Mouse (Mus musculus) MEL (cell line): ENCODE results near the gene Olfr1393. TPM values are rescaled to one million over a fixed set of nuclear protein-coding genes. Genes with fewer than 3 reads are reported as not detected.

ENCODE experiments used
- DNase-seq: peaks from one replicate; pipeline ENCODE4 v3.0.0; 2011; ENCODE audit warnings: low read depth, low spot score
- H3K27ac ChIP-seq: 2 replicates; pipeline ENCODE4 v1.5.1; 2012; ENCODE audit warnings: low read depth, mild to moderate bottlenecking, control low read depth, low read length, moderate library complexity; ENCODE audit not compliant: control insufficient read depth
- H3K27me3 ChIP-seq, 2 experiments: fragments of 150-350 bp in 1 of 2; sonication (generic) in 1 of 2; 2 replicates each; pipeline ENCODE4 v1.6.1; 2012; ENCODE audit warnings: low read length in 2 of 2, mild to moderate bottlenecking in 2 of 2, improper control_type of control experiment in 1 of 2, moderate library complexity in 1 of 2; ENCODE audit not compliant: insufficient read depth in 2 of 2, control insufficient read depth in 1 of 2
- H3K36me3 ChIP-seq, 2 experiments: 2 replicates each; pipeline ENCODE4 v1.6.1; 2012 to 2014; ENCODE audit warnings: low read length in 2 of 2, improper control_type of control experiment in 1 of 2, inconsistent platforms in 1 of 2, mild to moderate bottlenecking in 1 of 2; ENCODE audit not compliant: insufficient read depth in 2 of 2, control insufficient read depth in 1 of 2
- H3K4me1 ChIP-seq, 2 experiments: fragments of 150-350 bp in 1 of 2; sonication (generic) in 1 of 2; 2 replicates each; pipeline ENCODE4 v1.6.1; 2012; ENCODE audit warnings: low read length in 2 of 2, improper control_type of control experiment in 1 of 2, mild to moderate bottlenecking in 1 of 2; ENCODE audit not compliant: insufficient read depth in 2 of 2, control insufficient read depth in 1 of 2
- H3K4me3 ChIP-seq, 2 experiments: fragments of 150-350 bp in 1 of 2; sonication (generic) in 1 of 2; 2 replicates each; pipeline ENCODE4 v1.5.1; 2012; ENCODE audit warnings: low read depth in 2 of 2, low read length in 2 of 2, mild to moderate bottlenecking in 2 of 2, moderate library complexity in 2 of 2, control low read depth in 1 of 2, improper control_type of control experiment in 1 of 2; ENCODE audit not compliant: control insufficient read depth in 1 of 2, insufficient read depth in 1 of 2
- H3K79me2 ChIP-seq: 2 replicates; pipeline ENCODE4 v1.6.1; 2012; ENCODE audit warnings: mild to moderate bottlenecking, low read length, moderate library complexity; ENCODE audit not compliant: control insufficient read depth, poor library complexity, insufficient read depth
- H3K9ac ChIP-seq: 2 replicates; pipeline ENCODE4 v1.6.1; 2012; ENCODE audit warnings: low read depth, mild to moderate bottlenecking, control low read depth, low read length, moderate library complexity; ENCODE audit not compliant: control insufficient read depth, poor library complexity, severe bottlenecking
- H3K9me3 ChIP-seq: fragments of 150-350 bp; sonication (generic); replicated peaks from 2 replicates; pipeline ENCODE4 v1.6.1; 2012; ENCODE audit warnings: mild to moderate bottlenecking, low read length, improper control_type of control experiment, moderate library complexity; ENCODE audit not compliant: insufficient read depth
- BHLHE40 ChIP-seq: IDR thresholded peaks from 2 replicates; pipeline ENCODE4 v1.6.1; 2012; ENCODE audit warnings: low read depth, mild to moderate bottlenecking, inconsistent platforms, low read length, improper control_type of control experiment, borderline replicate concordance
- CHD2 ChIP-seq: IDR thresholded peaks from 2 replicates; pipeline ENCODE4 v1.6.1; 2011; ENCODE audit warnings: low read length, improper control_type of control experiment
- CTCF ChIP-seq, 3 experiments: IDR thresholded peaks in 2 of 3; conservative IDR thresholded peaks in 1 of 3; 2 replicates each; pipeline ENCODE4 v1.5.1; 2011 to 2012; ENCODE audit warnings: low read length in 3 of 3, low read depth in 2 of 3, mild to moderate bottlenecking in 2 of 3, improper control_type of control experiment in 1 of 3, inconsistent platforms in 1 of 3, mixed read lengths in 1 of 3, moderate library complexity in 1 of 3; ENCODE audit not compliant: control insufficient read depth in 1 of 3, insufficient read depth in 1 of 3, poor library complexity in 1 of 3, severe bottlenecking in 1 of 3
- EP300 ChIP-seq, 2 experiments: IDR thresholded peaks; 2 replicates each; pipeline ENCODE4 v1.6.1; 2011; ENCODE audit warnings: improper control_type of control experiment in 2 of 2, low read length in 2 of 2, low read depth in 1 of 2, mild to moderate bottlenecking in 1 of 2
- ETS1 ChIP-seq: IDR thresholded peaks from 2 replicates; pipeline ENCODE4 v1.6.1; 2012; ENCODE audit warnings: low read depth, mild to moderate bottlenecking, inconsistent platforms, low read length, improper control_type of control experiment, moderate library complexity
- GATA1 ChIP-seq: IDR thresholded peaks from 2 replicates; pipeline ENCODE4 v1.6.1; 2011; ENCODE audit warnings: low read depth, low read length, improper control_type of control experiment
- JUND ChIP-seq: IDR thresholded peaks from 2 replicates; pipeline ENCODE4 v1.6.1; 2011; ENCODE audit warnings: low read depth, mild to moderate bottlenecking, improper control_type of control experiment, low read length
- KAT2A ChIP-seq: conservative IDR thresholded peaks from 2 replicates; pipeline ENCODE4 v1.6.1; 2012; ENCODE audit warnings: low read depth, low read length, improper control_type of control experiment, inconsistent platforms
- MAX ChIP-seq: IDR thresholded peaks from 2 replicates; pipeline ENCODE4 v1.6.1; 2011; ENCODE audit warnings: low read length, improper control_type of control experiment
- MEF2A ChIP-seq: IDR thresholded peaks from 2 replicates; pipeline ENCODE4 v1.6.1; 2014; ENCODE audit warnings: low read depth, mild to moderate bottlenecking, inconsistent platforms, low read length, improper control_type of control experiment; ENCODE audit not compliant: poor library complexity, insufficient replicate concordance, severe bottlenecking; ENCODE audit errors: extremely low read depth
- NRF1 ChIP-seq: IDR thresholded peaks from 2 replicates; pipeline ENCODE4 v1.6.1; 2014; ENCODE audit warnings: low read depth, mild to moderate bottlenecking, inconsistent platforms, low read length, improper control_type of control experiment, moderate library complexity; ENCODE audit not compliant: poor library complexity, insufficient read depth, severe bottlenecking
- RAD21 ChIP-seq: IDR thresholded peaks from 2 replicates; pipeline ENCODE4 v1.6.1; 2011; ENCODE audit warnings: mild to moderate bottlenecking, low read depth, low read length, improper control_type of control experiment
- RCOR1 ChIP-seq: IDR thresholded peaks from 2 replicates; pipeline ENCODE4 v1.6.1; 2012; ENCODE audit warnings: low read depth, mild to moderate bottlenecking, inconsistent platforms, low read length, improper control_type of control experiment
- SIN3A ChIP-seq: IDR thresholded peaks from 2 replicates; pipeline ENCODE4 v1.6.1; 2012; ENCODE audit warnings: low read length, improper control_type of control experiment, inconsistent platforms
- TAL1 ChIP-seq: IDR thresholded peaks from 2 replicates; pipeline ENCODE4 v1.6.1; 2012; ENCODE audit warnings: mild to moderate bottlenecking, inconsistent platforms, low read length, moderate library complexity, mixed read lengths
- TBP ChIP-seq: IDR thresholded peaks from 2 replicates; pipeline ENCODE4 v1.8.0; 2011; ENCODE audit warnings: low read depth, low read length, improper control_type of control experiment
- UBTF ChIP-seq: IDR thresholded peaks from 2 replicates; pipeline ENCODE4 v1.6.1; 2012; ENCODE audit warnings: low read depth, mild to moderate bottlenecking, inconsistent platforms, low read length, improper control_type of control experiment, moderate library complexity, borderline replicate concordance; ENCODE audit not compliant: insufficient read depth
- ZC3H11A ChIP-seq: IDR thresholded peaks from 2 replicates; pipeline ENCODE4 v1.6.1; 2012; ENCODE audit warnings: low read depth, mild to moderate bottlenecking, inconsistent platforms, low read length, improper control_type of control experiment
- ZKSCAN1 ChIP-seq: IDR thresholded peaks from 2 replicates; pipeline ENCODE4 v1.6.1; 2012; ENCODE audit warnings: low read depth, mild to moderate bottlenecking, inconsistent platforms, low read length, improper control_type of control experiment, moderate library complexity
- ZMIZ1 ChIP-seq: IDR thresholded peaks from 2 replicates; pipeline ENCODE4 v1.6.1; 2012; ENCODE audit warnings: low read depth, mild to moderate bottlenecking, inconsistent platforms, low read length, improper control_type of control experiment, moderate library complexity
- ZNF384 ChIP-seq: IDR thresholded peaks from 2 replicates; pipeline ENCODE4 v1.6.1; 2012; ENCODE audit warnings: low read depth, mild to moderate bottlenecking, inconsistent platforms, low read length, improper control_type of control experiment
- polyA plus RNA-seq, 2 experiments: library from polyadenylated mRNA; stranded (reverse) in 1 of 2; unstranded in 1 of 2; fragments of >175 nt in 1 of 2; fragments of >200 nt in 1 of 2; gene quantifications; 2 replicates each; pipeline versions ENCODE4 v1.2.1 to v1.2.4; 2012; ENCODE audit warnings: low replicate concordance in 2 of 2, low read depth in 1 of 2; ENCODE audit not compliant: insufficient read length in 2 of 2, insufficient read depth in 1 of 2, missing spikeins in 1 of 2
- total RNA-seq: library from RNA; depleted of rRNA; stranded (reverse); fragments of 300-350 nt; gene quantifications from 2 replicates; pipeline ENCODE4 v1.2.3, GENCODE M21; 2012

Gene Olfr1393
- total and polyA plus RNA-seq, 3 experiments: not detected

DNA sequence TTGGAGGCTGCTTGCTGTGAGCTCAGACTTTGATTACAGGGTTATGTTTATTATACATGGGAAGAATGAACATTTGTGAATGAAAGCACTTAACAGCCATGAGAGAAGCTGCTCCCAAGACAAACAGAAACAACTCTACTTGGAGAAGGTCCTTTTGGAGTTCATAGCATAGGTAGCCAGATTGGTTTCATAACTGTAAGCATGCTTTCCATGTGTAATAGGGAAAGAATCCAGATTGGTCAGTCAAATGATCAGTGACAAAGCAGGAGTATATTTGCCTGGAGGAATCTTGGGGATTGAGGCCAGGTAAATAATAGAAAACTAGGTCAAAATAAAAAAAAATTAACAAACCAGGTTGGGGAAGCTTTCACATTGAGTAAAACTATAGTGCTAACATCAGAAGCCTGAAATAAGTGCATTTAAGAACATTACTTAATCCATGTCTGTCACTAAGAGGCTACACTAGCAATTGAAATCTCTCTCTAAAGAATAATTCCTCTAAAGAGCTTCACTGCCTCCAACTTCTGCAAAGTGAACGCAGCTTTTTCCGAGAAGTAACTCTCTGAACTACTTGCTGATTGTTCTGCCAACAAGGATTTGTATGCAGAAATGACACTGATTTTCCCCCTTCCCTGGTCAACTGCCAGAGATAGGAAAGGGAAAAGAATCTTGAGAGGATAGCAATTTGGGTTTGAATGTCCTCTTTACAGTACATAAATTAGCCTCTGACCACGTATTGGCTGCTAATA lies 42.5 kb upstream of the Olfr1393 start:
- H3K9me3 ChIP-seq: no peaks in the 10 kb centered on the region
- no peak for DNase-seq
- H3K9ac ChIP-seq: no peak overlapping the region
- H3K36me3 ChIP-seq: peaks cover 0 to 11% of the 10 kb centered on the region in 2 experiments; a peak in 2 of 4 replicates
- peaks cover 0 to 2% of the 10 kb centered on the region in 2 experiments; a peak in 1 of 4 replicates for H3K27me3 ChIP-seq
- no peak overlapping the region for H3K27ac ChIP-seq
- TF ChIP-seq NRF1 (no peak), SIN3A (no peak), MAX (no peak), KAT2A (no peak), UBTF (no peak), MEF2A (no peak), JUND (no peak), TBP (no peak), GATA1 (no peak), CTCF (IDR thresholded peaks at IDR 0.05 in 2 of 3, conservative IDR thresholded peaks at IDR 0.05 in 1 of 3; ENCODE audit: control insufficient read depth in 1 of 3, insufficient read depth in 1 of 3, low read depth in 2 of 3, low read length in 3 of 3, poor library complexity in 1 of 3, severe bottlenecking in 1 of 3) (no peak), BHLHE40 (no peak), RAD21 (no peak), ZNF384 (no peak), ZC3H11A (no peak), TAL1 (no peak), RCOR1 (no peak), ZMIZ1 (no peak), EP300 (IDR thresholded peaks at IDR 0.05; ENCODE audit: low read depth in 1 of 2, low read length in 2 of 2) (no peak), ZKSCAN1 (no peak)
- peaks cover 6 to 12% of the 10 kb centered on the region in 2 experiments for H3K4me1 ChIP-seq
- no peaks in the 10 kb centered on the region for H3K79me2 ChIP-seq
- H3K4me3 ChIP-seq: no peak overlapping the region

DNA sequence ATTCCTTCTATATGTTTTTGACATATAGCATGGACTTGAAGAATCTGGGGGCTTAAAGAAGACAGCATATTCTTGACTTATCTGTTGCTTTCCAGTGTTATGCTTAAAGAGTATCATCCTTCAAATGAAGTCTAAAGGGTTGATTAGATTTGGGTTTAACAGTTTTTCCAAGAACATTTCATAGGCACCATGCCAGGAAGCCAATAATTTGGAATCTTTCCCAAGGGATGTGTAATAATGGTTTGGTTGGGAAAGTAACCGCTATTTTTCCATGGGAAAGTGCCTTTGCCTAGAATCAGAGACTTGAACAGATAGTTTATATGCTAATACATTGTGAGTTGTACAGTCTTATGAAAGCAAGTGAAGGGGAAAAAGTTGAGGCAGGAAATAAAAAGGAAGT lies 41.2 kb upstream of the Olfr1393 start:
- Histone ChIP-seq H3K4me1 (peaks cover 13 to 21% of the 10 kb centered on the region in 2 experiments), H3K9me3 (no peaks in the 10 kb centered on the region), H3K27me3 (no peaks in the 10 kb centered on the region), H3K79me2 (no peaks in the 10 kb centered on the region), H3K27ac (no peak overlapping the region), H3K9ac (no peak overlapping the region), H3K36me3 (peaks cover 0 to 21% of the 10 kb centered on the region in 2 experiments; a peak in 2 of 4 replicates), H3K4me3 (no peak overlapping the region)
- TF ChIP-seq CHD2 (no peak), SIN3A (no peak), ETS1 (no peak)
- DNase-seq: no peak
